Mouse (Mus musculus) heart, embryonic 10.5 days (tissue): Measurements from ENCODE around the gene Cxcl14. TPM values are rescaled to one million over a fixed set of nuclear protein-coding genes. Genes with fewer than 3 reads are reported as not detected.

Experiments
- DNase-seq: peaks from one replicate; pipeline ENCODE4 v3.0.0-alpha.2; 2017; ENCODE audit warnings: low spot score
- H3K27ac ChIP-seq: fragments of 300-500 bp; sonication (generic); 2 replicates; pipeline ENCODE4 v1.5.1; 2016; ENCODE audit warnings: mild to moderate bottlenecking
- H3K27me3 ChIP-seq: fragments of 300-500 bp; sonication (generic); 2 replicates; pipeline ENCODE4 v1.6.1; 2016; ENCODE audit warnings: mild to moderate bottlenecking; ENCODE audit not compliant: poor library complexity, insufficient read depth, severe bottlenecking
- H3K36me3 ChIP-seq: fragments of 300-500 bp; sonication (generic); 2 replicates; pipeline ENCODE4 v1.6.1; 2016; ENCODE audit warnings: mild to moderate bottlenecking, moderate library complexity
- H3K4me1 ChIP-seq: fragments of 300-500 bp; sonication (generic); 2 replicates; pipeline ENCODE4 v1.6.1; 2016; ENCODE audit warnings: mild to moderate bottlenecking
- H3K4me3 ChIP-seq: fragments of 300-500 bp; sonication (generic); 2 replicates; pipeline ENCODE4 v1.5.1; 2016; ENCODE audit warnings: mild to moderate bottlenecking, moderate library complexity
- H3K9me3 ChIP-seq: fragments of 300-500 bp; sonication (generic); 2 replicates; pipeline ENCODE4 v1.6.1; 2016; ENCODE audit warnings: mild to moderate bottlenecking, moderate library complexity
- whole genome bisulfite sequencing: fragments of 180-500 bp; shearing (Covaris S2); methylation state at CpG from one replicate; pipeline ENCODE4 v1.1.7; 2016; 5-methylcytosine and 5-hydroxymethylcytosine counted together
- polyA plus RNA-seq: library from polyadenylated mRNA; unstranded; fragments of >200 nt; fragmentation: Nextera tagmentation; extraction: Ambion mirVana; gene quantifications from 2 replicates; pipeline ENCODE4 v1.2.1, GENCODE M21; 2016

Cxcl14 gene
- polyA plus RNA-seq, 1 experiment from 2014 or later = 8.6 TPM

DNA sequence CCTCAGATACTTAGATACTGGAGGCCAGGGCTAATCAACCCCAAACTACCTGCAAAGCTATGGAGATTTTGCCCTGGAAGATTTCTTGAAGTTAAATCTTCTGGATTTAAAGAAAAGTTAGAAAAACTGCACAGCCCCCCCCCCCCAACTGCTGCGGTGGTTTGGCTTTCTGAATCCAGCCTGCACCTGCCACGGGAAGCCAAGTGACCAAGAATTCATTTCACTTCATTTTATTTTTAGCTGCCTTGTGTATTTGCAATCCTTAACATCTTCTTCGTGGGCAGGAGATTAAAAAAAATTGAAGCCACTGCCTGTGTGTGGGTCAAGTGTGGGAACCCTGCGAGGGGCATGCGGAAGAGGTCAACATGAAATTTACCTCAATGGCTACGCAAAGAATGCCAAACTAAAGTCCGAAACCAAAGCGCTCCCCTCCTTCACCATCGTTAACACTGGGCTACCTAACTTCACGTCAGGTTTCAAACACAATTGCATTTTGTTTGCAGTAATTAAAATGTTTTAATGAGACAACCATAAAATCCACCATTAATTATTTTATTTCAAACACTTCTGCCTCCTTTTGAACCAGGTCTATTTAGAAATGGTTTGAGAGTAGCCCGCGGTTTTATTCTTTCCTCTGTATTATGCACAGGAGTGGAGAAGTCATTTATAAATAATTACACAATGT, 38.7 kb downstream of the Cxcl14 start:
- WGBS = 10% methylated on average over 12 of the region's 12 CpGs
- DNase-seq = no peak
- H3K27me3 ChIP-seq = peaks cover 99% of the 10 kb centered on the region
- no peaks in the 10 kb centered on the region for H3K9me3 ChIP-seq
- H3K36me3 ChIP-seq = no peaks in the 10 kb centered on the region
- no peak overlapping the region for H3K4me3 ChIP-seq
- peaks cover 9% of the 10 kb centered on the region for H3K4me1 ChIP-seq
- H3K27ac ChIP-seq = no peak overlapping the region

DNA sequence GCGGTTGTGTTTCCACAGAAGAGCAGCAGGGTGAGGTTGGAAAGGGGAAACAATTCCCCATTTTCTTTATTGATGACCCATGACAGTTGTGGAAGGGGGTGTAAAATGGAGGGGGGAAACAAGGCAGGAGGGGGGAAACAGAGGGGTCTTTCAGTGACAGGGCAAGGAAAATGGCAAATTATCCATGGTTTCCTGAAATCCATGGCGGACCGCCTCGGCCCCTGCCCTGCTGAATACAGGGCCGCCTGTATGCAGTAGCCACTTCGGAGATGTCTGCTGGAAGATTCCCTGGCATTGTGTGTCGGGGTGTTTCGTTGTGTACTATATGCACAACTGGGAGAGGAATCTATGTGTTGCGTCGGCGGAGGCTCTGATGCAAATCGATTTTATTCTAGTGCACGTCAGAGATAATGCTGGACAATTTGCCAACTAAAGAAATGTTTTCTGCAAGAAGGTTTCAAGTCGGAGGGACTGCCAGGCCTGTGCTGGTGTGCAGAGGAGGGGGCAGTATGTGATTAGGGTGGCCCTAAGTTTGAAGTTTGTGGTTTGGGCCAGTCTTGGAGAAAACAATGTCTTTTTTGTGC, 39.5 kb downstream of the Cxcl14 start:
- H3K4me3 ChIP-seq = no peak overlapping the region
- H3K27me3 ChIP-seq = peaks cover 99% of the 10 kb centered on the region
- H3K36me3 ChIP-seq = no peaks in the 10 kb centered on the region
- H3K27ac ChIP-seq = no peak overlapping the region
- H3K9me3 ChIP-seq = no peaks in the 10 kb centered on the region
- DNase-seq = no peak
- peaks cover 16% of the 10 kb centered on the region for H3K4me1 ChIP-seq
- 14% methylated on average over 14 of the region's 14 CpGs for WGBS

DNA sequence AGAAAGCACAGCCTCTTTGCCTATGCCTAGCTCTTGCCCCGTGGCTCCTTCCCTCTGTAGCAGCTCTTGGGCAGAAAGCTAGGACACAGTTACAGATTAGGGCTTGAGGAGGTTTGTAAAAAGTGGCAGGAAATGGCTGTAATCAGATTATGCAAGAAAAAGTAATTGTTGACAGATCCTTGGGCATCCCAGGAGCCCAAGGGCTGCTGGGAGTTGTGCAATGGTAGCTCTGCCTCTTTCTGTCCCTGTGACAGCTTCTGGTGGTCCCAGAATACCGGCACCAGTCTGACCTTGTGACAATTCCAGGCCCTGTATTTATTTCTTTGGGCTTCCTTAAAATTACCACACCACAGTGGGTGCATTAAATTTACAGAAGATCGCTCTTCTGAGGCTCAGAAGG, 43.0 kb downstream of the Cxcl14 start:
- Histone ChIP-seq H3K27ac (no peak overlapping the region), H3K36me3 (no peaks in the 10 kb centered on the region), H3K9me3 (no peaks in the 10 kb centered on the region), H3K4me1 (peaks cover 15% of the 10 kb centered on the region), H3K27me3 (peaks cover 99% of the 10 kb centered on the region), H3K4me3 (no peak overlapping the region)
- 17% methylated on average over 3 of the region's 3 CpGs for WGBS
- DNase-seq = no peak

DNA sequence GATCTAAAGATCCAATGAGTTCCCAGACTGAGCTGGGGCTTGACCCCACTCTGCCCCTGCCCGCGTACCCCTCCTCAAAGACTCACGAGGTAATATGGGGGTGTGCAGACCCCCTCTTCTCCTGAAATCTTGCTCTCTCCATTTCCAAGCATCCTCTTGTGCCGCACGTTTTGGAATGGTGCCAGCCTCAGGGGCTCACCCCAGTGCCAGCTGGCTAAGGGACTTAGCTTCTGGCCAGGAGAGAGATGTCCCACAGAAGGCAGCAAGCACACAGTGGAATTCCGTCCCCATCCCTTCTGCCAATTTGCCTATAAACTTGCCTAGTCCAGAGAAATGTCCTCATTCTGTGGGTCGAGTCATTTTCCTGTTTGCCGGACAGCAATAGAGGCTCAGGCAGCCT, 43.6 kb downstream of the Cxcl14 start:
- Histone ChIP-seq H3K36me3 (no peaks in the 10 kb centered on the region), H3K27ac (no peak overlapping the region), H3K4me3 (peak overlapping the region; percentile 52; the same call in 1 of the 2 replicates), H3K4me1 (peaks cover 15% of the 10 kb centered on the region), H3K9me3 (no peaks in the 10 kb centered on the region), H3K27me3 (peaks cover 100% of the 10 kb centered on the region)
- WGBS = 17% methylated on average over 8 of the region's 8 CpGs
- no peak for DNase-seq

DNA sequence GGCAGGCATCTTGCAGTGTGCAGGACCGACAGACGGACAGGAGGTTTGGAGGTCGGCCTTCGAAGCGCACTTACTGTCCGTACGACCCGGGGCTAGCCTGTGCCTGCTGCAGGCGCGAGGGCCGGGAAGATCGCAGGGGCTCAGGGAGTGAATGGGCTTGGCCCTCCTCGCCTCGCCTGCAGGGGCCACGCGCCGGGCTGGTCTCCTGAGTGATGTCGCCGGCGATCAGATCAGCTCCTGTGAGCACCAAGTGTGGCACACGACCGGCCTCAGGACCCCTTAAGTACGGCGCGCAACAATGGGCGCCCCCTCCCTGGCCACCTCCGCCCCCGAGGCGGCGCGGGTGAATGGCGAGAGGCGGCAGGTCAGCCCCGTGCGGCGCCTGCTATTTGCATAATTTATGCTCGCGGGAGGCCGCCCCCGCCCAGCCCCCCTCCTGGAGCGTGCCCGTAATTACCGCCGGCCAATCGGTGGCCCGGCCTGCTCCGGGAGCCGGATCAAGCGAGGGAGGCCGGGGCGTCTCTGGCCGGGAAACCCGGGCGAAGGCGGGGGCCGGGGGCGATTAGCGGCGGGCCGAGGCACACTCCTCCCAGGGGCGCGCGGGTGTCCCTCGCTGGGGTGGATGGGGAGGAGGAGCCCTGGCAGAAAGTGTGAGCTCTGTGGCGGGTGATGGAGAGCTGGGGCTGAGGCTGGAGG, 44.3 kb downstream of the Cxcl14 start, which contains the start of gene Neurog1:
Gene Neurog1 (minus strand): TSS at position 240 of the 696 bp plus-strand sequence.
- H3K27ac ChIP-seq = no peak within 1 kb of the TSS; the same call in none of the 2 replicates
- peaks cover 100% of the 10 kb centered on the region for H3K27me3 ChIP-seq
- no peaks in the 10 kb centered on the region for H3K9me3 ChIP-seq
- 1% methylated on average over 65 of the region's 65 CpGs for WGBS
- H3K4me3 ChIP-seq = peak within 1 kb of the TSS; percentile 52
- H3K36me3 ChIP-seq = no peaks in the 10 kb centered on the region
- H3K4me1 ChIP-seq = peaks cover 15% of the 10 kb centered on the region
- DNase-seq = no peak

DNA sequence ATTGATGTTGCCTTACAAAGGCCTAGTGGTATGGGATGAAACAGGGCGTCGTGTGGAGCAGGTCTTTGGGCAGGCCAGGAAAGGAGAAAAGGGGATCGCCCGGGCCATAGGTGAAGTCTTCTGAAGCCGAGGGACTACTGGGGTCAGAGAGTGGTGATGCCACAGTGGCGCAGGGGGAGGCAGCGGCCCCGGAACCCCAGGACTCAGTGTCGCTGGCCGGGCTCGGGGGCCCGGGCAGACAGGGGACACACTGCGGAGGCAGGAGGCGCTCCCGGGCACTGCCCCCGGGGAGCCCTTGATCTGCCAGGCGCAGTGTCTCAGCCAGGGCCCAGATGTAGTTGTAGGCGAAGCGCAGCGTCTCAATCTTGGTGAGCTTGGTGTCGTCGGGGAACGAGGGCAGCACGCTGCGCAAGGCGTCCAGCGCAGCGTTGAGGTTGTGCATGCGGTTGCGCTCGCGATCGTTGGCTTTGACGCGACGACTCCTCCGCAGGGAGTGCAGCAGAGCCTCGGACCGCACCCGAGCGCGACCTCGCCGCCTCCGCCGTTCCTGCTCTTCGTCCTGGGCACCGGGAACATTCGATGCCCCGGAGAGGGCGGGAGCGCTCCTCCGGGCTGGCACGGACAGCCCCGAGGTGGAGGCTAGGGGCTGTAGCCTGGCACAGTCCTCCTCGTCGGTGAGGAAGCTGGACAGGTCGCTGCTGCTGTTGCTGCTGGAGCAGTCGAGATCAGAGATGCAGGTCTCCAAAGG, 45.0 kb downstream of the Cxcl14 start:
- 2% methylated on average over 58 of the region's 59 CpGs for WGBS
- H3K36me3 ChIP-seq = no peaks in the 10 kb centered on the region
- no peak for DNase-seq
- H3K4me1 ChIP-seq = peaks cover 15% of the 10 kb centered on the region
- H3K27ac ChIP-seq = no peak overlapping the region; the same call in 1 of the 2 replicates
- peak overlapping the region; percentile 52 for H3K4me3 ChIP-seq
- H3K27me3 ChIP-seq = peaks cover 100% of the 10 kb centered on the region
- H3K9me3 ChIP-seq = no peaks in the 10 kb centered on the region

DNA sequence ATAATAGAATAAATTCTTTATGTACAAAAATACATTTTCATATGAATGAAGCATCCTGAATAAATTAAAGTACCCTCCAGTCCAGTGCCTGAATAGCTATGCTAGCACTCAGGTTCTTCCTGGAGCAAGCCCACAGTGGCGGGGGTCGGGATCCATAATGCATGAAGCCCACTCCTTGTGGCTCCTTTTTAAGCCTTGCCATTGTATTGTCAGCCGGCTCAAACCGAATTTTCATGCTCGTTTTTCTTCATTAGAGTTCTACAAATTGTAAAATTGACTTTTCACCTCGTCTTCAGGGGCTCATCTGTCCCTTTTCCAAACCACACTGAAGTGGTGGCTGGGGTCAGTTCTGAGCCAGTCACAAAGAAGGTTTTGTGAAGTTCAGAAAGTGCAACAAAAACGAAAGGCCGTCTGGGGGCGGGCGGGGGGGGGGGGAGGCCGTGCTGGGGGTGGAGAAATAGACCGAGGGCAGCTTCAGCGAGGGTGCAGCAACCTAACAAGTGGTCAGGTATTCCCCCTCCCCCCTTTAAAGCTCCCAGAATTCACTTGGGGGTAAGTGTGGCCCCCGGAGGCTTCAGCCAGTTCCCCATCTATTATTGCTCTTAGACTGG, 45.7 kb downstream of the Cxcl14 start:
- WGBS = 2% methylated on average over 14 of the region's 14 CpGs
- Histone ChIP-seq H3K27me3 (peaks cover 100% of the 10 kb centered on the region), H3K4me1 (peaks cover 15% of the 10 kb centered on the region), H3K36me3 (no peaks in the 10 kb centered on the region), H3K4me3 (no peak overlapping the region), H3K9me3 (no peaks in the 10 kb centered on the region), H3K27ac (no peak overlapping the region)
- no peak for DNase-seq

DNA sequence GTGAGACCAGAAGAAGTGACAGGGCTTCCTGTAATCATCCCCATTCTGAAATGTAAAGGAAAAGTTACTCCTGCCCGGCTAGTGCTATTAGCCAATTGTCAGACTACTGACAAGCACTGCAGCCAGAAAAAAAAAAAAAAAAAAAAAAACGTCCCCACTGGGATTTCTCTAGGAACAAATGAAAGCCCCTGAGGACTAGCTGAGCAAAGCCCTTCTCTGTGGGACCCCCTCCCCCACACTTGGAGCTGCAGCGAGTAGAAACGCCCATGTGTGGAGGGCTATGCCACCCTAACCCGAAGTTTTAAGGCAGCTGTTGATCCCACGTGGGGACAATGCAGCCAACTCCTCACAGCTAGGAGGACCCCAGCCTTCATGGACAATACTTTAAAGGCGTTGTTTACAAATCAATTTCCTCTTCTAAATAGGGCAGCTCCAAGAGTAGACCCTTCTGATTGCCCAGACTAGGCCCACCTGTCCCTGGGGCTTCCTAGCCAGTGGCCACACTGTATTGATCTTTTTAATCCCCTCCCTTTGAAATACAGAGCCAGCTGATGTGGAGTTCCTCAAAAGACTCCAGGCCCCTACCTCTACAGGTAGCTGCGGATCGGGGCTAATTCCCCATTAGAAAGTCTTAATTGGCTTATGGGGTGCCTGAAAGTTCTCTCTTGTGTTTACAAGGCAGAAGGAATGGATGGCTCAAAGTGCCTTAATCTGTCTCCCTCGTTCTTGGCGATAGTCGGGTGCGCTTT, 46.6 kb downstream of the Cxcl14 start:
- Histone ChIP-seq H3K27me3 (peaks cover 92% of the 10 kb centered on the region), H3K9me3 (no peaks in the 10 kb centered on the region), H3K4me1 (peaks cover 15% of the 10 kb centered on the region), H3K4me3 (no peak overlapping the region), H3K36me3 (no peaks in the 10 kb centered on the region), H3K27ac (no peak overlapping the region)
- no peak for DNase-seq
- WGBS = 2% methylated on average over 13 of the region's 13 CpGs

DNA sequence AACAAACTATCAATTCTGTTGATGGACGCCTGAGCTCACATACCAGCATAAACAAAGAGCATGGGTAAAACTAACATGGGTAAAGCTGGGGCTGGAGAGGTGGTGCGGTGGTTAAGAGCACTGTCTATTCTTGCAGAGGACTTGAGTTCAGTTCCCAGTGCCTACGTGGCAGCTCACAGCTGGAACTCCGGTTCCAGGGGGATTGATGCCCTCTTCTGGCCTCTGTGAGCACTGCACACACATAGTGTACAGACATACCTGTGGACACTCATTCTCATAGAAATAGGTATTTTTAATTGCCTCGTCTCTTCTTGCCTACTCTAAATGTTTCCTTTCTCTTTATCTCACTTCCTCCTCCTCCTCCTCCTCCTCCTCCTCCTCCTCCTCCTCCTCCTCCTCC, 53.2 kb downstream of the Cxcl14 start:
- 78% methylated on average over 5 of the region's 5 CpGs for WGBS
- Histone ChIP-seq H3K27me3 (peaks cover 57% of the 10 kb centered on the region), H3K4me3 (no peak overlapping the region), H3K27ac (no peak overlapping the region), H3K4me1 (no peaks in the 10 kb centered on the region), H3K9me3 (peaks cover 4% of the 10 kb centered on the region; the same call in 1 of the 2 replicates), H3K36me3 (no peaks in the 10 kb centered on the region)
- no peak for DNase-seq

DNA sequence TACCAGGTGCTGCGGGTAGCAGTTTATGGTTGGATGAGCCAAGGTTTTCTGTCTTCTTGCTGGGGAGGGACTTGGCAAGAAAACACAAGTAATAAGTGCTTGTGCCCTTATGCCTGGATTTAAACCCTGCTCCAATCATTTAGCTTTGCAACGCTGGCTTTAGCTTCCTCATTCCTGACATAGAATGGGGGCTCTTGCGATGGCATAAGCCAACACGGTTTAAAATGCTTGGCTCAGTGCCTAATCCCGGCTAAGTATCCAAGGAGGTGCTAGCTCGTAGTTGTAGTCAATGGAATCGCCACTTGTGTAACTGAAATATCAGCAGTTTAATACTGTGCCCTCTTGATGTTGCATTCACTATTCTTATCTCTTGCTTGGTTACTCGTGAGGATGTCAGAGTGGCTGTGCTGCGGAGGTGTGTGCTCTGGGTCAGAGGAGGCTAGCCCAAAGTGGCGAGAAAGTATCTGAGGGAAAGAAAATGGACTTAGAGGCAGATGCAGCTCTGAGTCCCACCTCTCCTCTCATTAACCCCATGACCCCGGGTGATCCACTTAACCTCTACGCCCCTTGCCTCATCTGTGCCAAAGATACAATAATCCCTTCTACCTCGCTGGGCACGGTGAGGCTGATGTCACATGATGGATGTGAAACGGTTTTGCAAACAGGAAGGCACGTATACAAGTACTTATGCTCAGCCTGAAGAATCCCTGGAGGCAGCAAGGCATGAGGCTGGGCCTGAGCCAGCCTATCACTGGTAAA, 56.2 kb downstream of the Cxcl14 start:
- H3K9me3 ChIP-seq = peaks cover 4% of the 10 kb centered on the region; the same call in 1 of the 2 replicates
- 69% methylated on average over 16 of the region's 16 CpGs for WGBS
- no peak overlapping the region for H3K4me3 ChIP-seq
- H3K27me3 ChIP-seq = peaks cover 48% of the 10 kb centered on the region
- no peaks in the 10 kb centered on the region for H3K36me3 ChIP-seq
- H3K4me1 ChIP-seq = no peaks in the 10 kb centered on the region
- no peak overlapping the region for H3K27ac ChIP-seq
- DNase-seq = no peak
